Mouse (Mus musculus) testis, adult 2 months (tissue): Measurements from ENCODE around the gene Proca1.

Experiments
- CTCF ChIP-seq: fragments of 200-500 bp; IDR thresholded peaks from 2 replicates; pipeline ENCODE4 v1.5.1; 2012; ENCODE audit warnings: low read depth, mild to moderate bottlenecking, inconsistent platforms, low read length, moderate library complexity; ENCODE audit not compliant: control insufficient read depth, insufficient read depth, insufficient replicate concordance
- POLR2A ChIP-seq: fragments of 200-500 bp; IDR thresholded peaks from 2 replicates; pipeline ENCODE4 v1.6.1; 2012; ENCODE audit warnings: low read depth, mild to moderate bottlenecking, inconsistent platforms, low read length, moderate library complexity; ENCODE audit not compliant: control insufficient read depth

- TF ChIP-seq CTCF (peak; percentile 14; the same call in 1 of the 2 replicates), POLR2A (peak; percentile 49; the same call in 1 of the 2 replicates)
Observed at GRCm38 (mm10) chr11:78164924-78165760, 28.1 kb upstream of the Proca1 start, which contains the start of gene Traf4.
